Mouse (Mus musculus) right cerebral cortex, postnatal 4 days (tissue): ENCODE data around the gene Zfp488.

ENCODE experiments used
- DNase-seq: peaks from one replicate; pipeline ENCODE4 v3.0.0-alpha.2; 2022

Gene Zfp488

GRCm38 (mm10) chr14:33978604-33979059 is at the start of gene Zfp488:
Zfp488 (minus strand) TSS chr14:33978764.
- DNase-seq, result peak; percentile 35

- DNase-seq, result no peak
These were observed 48.1 kb upstream of the Zfp488 start for GRCm38 (mm10) chr14:34026710-34027109.

GRCm38 (mm10) chr14:34016938-34017337 is 38.4 kb upstream of the Zfp488 start:
- DNase-seq, result no peak

- DNase-seq, result no peak
These were observed 37.8 kb upstream of the Zfp488 start, which contains the start of gene Gm5460 for GRCm38 (mm10) chr14:34016381-34016780. Gm5460 (plus strand) TSS chr14:34016758.

- no peak for DNase-seq
These were observed 36.5 kb upstream of the Zfp488 start, which contains the start of gene Gm30083 for GRCm38 (mm10) chr14:34015063-34015462. Gm30083 (minus strand) TSS chr14:34015182.

GRCm38 (mm10) chr14:34002358-34002757 is 23.8 kb upstream of the Zfp488 start:
- DNase-seq, result no peak

GRCm38 (mm10) chr14:34001445-34001844 is 22.9 kb upstream of the Zfp488 start:
- no peak for DNase-seq

GRCm38 (mm10) chr14:34000076-34000475 is 21.5 kb upstream of the Zfp488 start:
- DNase-seq, result no peak

- no peak for DNase-seq
These were observed 18.9 kb upstream of the Zfp488 start for GRCm38 (mm10) chr14:33997427-33997826.

GRCm38 (mm10) chr14:33993521-33994289 is 15.1 kb upstream of the Zfp488 start:
- no peak for DNase-seq

- DNase-seq, result no peak
These were observed 14.5 kb upstream of the Zfp488 start for GRCm38 (mm10) chr14:33993051-33993450.

GRCm38 (mm10) chr14:33991971-33992370 is 13.4 kb upstream of the Zfp488 start:
- DNase-seq, result no peak

- no peak for DNase-seq
These were observed 10.6 kb upstream of the Zfp488 start for GRCm38 (mm10) chr14:33989201-33989600.

- no peak for DNase-seq
These were observed 816 bp downstream of the Zfp488 start for GRCm38 (mm10) chr14:33977748-33978147.

GRCm38 (mm10) chr14:33974752-33975151 is 3.8 kb downstream of the Zfp488 start:
- DNase-seq, result no peak

GRCm38 (mm10) chr14:33972679-33973078 is 5.9 kb downstream of the Zfp488 start:
- no peak for DNase-seq

- no peak for DNase-seq
These were observed 12.9 kb downstream of the Zfp488 start for GRCm38 (mm10) chr14:33965675-33966074.

GRCm38 (mm10) chr14:33959341-33959740 is 19.2 kb downstream of the Zfp488 start:
- DNase-seq, result peak; percentile 31

- DNase-seq, result no peak
These were observed 19.7 kb downstream of the Zfp488 start for GRCm38 (mm10) chr14:33958841-33959240.

GRCm38 (mm10) chr14:33958186-33958585 is 20.4 kb downstream of the Zfp488 start:
- DNase-seq, result no peak

- DNase-seq, result no peak
These were observed 22.5 kb downstream of the Zfp488 start for GRCm38 (mm10) chr14:33956055-33956454.

- DNase-seq, result no peak
These were observed 24.8 kb downstream of the Zfp488 start, which contains the start of gene Rbp3 for GRCm38 (mm10) chr14:33953761-33954160. Rbp3 (plus strand) TSS chr14:33954003.

GRCm38 (mm10) chr14:33952233-33952981 is 26.2 kb downstream of the Zfp488 start:
- no peak for DNase-seq

GRCm38 (mm10) chr14:33946125-33946524 is 32.4 kb downstream of the Zfp488 start:
- DNase-seq, result no peak
